Mouse (Mus musculus) midbrain, embryonic 11.5 days (tissue): ENCODE data around the gene Gabrr3. TPM values are rescaled to one million over a fixed set of nuclear protein-coding genes. Genes with fewer than 3 reads are reported as not detected.
"Not testable (repeated sequence)": the region's sequence is repeated elsewhere in the genome, so short reads cannot be mapped to it uniquely, and the experiment has no call there.

Experiments
- ATAC-seq: fragments of 200-750 bp; cut with Nextera tagmentation; 2 replicates; pipeline ENCODE4 v1.8.0; 2017; ENCODE audit warnings: moderate TSS enrichment, moderate library complexity; ENCODE audit not compliant: low FRiP score
- DNase-seq: peaks from one replicate; pipeline ENCODE4 v3.0.0; 2015; ENCODE audit warnings: low spot score; ENCODE audit errors: missing footprints
- H3K27ac ChIP-seq: fragments of 300-500 bp; sonication (generic); 2 replicates; pipeline ENCODE4 v1.5.1; 2014; ENCODE audit warnings: low read depth, low read length
- H3K27me3 ChIP-seq: fragments of 300-500 bp; sonication (generic); 2 replicates; pipeline ENCODE4 v1.6.1; 2014; ENCODE audit warnings: mild to moderate bottlenecking, low read length, moderate library complexity, mixed read lengths; ENCODE audit not compliant: control insufficient read depth, insufficient read depth
- H3K36me3 ChIP-seq: fragments of 300-500 bp; sonication (generic); 2 replicates; pipeline ENCODE4 v1.6.1; 2014; ENCODE audit warnings: mild to moderate bottlenecking, low read length, moderate library complexity, mixed read lengths; ENCODE audit not compliant: control insufficient read depth, insufficient read depth
- H3K4me1 ChIP-seq: fragments of 300-500 bp; sonication (generic); 2 replicates; pipeline ENCODE4 v1.6.1; 2014; ENCODE audit warnings: low read length; ENCODE audit not compliant: control insufficient read depth, insufficient read depth
- H3K4me2 ChIP-seq: fragments of 300-500 bp; sonication (generic); 2 replicates; pipeline ENCODE4 v1.6.1; 2014; ENCODE audit warnings: mild to moderate bottlenecking, moderate library complexity
- H3K4me3 ChIP-seq: fragments of 300-500 bp; sonication (generic); 2 replicates; pipeline ENCODE4 v1.5.1; 2014; ENCODE audit warnings: low read depth, low read length
- H3K9ac ChIP-seq: fragments of 300-500 bp; sonication (generic); 2 replicates; pipeline ENCODE4 v1.6.1; 2014; ENCODE audit warnings: low read length
- H3K9me3 ChIP-seq: fragments of 300-500 bp; sonication (generic); 2 replicates; pipeline ENCODE4 v1.6.1; 2016; ENCODE audit warnings: low read length; ENCODE audit not compliant: control insufficient read depth
- WGBS: fragments of 180-500 bp; shearing (Covaris S2); extraction: QIAGEN DNeasy Blood & Tissue Kit; methylation state at CpG from one replicate; pipeline ENCODE4 v1.1.7; 2014; 5-methylcytosine and 5-hydroxymethylcytosine counted together
- polyA plus RNA-seq: library from polyadenylated mRNA; unstranded; fragments of >200 nt; fragmentation: Nextera tagmentation; extraction: Ambion mirVana; gene quantifications from 2 replicates; pipeline ENCODE4 v1.2.1, GENCODE M21; 2014

Gabrr3 gene
- polyA plus RNA-seq, 1 experiment from 2014 or later, result 0.33 TPM

DNA sequence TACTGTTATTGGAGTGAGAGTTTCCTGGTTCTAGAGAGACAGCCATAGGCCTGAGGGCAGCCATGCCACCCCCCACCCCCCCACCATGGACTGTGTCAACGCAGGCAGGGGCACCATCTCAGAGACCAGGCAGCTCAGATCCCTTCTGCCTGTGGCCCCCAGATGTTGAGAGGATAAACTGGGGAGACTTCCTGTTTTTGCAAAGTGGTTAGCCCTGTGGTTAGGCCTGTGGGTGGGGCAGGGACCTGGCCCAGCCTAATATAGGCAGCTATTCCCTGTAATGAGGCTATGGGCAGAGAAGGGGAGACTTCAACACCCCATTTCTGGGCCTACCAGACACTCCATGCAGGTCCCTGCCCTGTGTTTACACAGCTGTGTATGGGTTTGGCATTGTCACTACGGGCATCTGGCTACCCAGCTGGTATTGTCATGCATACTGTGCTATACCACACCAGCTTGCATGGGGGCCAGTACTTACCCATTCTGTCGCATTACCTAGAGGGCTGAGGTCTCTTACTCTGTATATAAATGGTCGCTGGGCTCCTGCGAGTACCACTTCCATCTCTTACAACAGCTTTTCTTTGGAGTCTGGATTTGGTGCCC, 52.2 kb downstream of the Gabrr3 start:
- ATAC-seq, result 0 out of 2 replicates have a peak, but pooled peaks have one; percentile 50
- not testable (repeated sequence) for H3K36me3 ChIP-seq, H3K9me3 ChIP-seq, H3K9ac ChIP-seq, H3K4me1 ChIP-seq, H3K27me3 ChIP-seq, DNase-seq, H3K27ac ChIP-seq, H3K4me3 ChIP-seq, H3K4me2 ChIP-seq
- WGBS, result 78% methylated on average over 5 of the region's 5 CpGs

- H3K27me3 ChIP-seq, result no peaks in the 10 kb centered on the region
- no peak overlapping the region for H3K27ac ChIP-seq
- WGBS, result 84% methylated on average over 4 of the region's 4 CpGs
- ATAC-seq (no peak), DNase-seq (no peak)
- no peak overlapping the region for H3K9ac ChIP-seq
- H3K36me3 ChIP-seq, result no peaks in the 10 kb centered on the region
- no peaks in the 10 kb centered on the region; the same call in 1 of the 2 replicates for H3K9me3 ChIP-seq
- H3K4me3 ChIP-seq, result no peak overlapping the region
- H3K4me1 ChIP-seq, result no peaks in the 10 kb centered on the region
- no peak overlapping the region for H3K4me2 ChIP-seq
These were observed 56.4 kb downstream of the Gabrr3 start for GRCm38 (mm10) chr16:59463567-59463966.

- ATAC-seq, result no peak
- H3K4me3 ChIP-seq, result no peak overlapping the region
- DNase-seq, result no peak
- no peak overlapping the region for H3K27ac ChIP-seq
- H3K27me3 ChIP-seq, result no peaks in the 10 kb centered on the region
- H3K4me1 ChIP-seq, result no peaks in the 10 kb centered on the region
- H3K4me2 ChIP-seq, result no peak overlapping the region
- no peaks in the 10 kb centered on the region; the same call in 1 of the 2 replicates for H3K9me3 ChIP-seq
- no peaks in the 10 kb centered on the region for H3K36me3 ChIP-seq
- WGBS, result 93% methylated on average over 6 of the region's 6 CpGs
- no peak overlapping the region for H3K9ac ChIP-seq
These were observed 56.8 kb downstream of the Gabrr3 start for GRCm38 (mm10) chr16:59463973-59464372.

DNA sequence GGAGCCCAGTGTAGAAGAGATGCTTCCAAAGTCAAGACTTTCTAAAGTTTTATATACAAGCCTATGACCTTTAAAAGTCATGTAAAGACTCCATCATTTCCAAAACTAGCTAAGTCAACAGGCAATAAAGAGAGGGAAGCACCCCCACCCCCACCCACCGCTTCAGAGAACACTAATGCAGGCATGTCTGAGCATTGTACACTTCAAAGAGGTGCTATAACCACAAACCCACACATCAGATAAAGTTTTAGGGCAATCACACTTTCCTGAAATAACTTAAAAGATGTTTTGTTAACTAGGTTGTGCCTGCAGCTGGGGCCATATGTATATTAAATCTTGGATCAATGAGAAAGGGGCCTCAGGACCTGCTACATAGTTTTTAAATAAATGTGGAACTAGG, 62.7 kb downstream of the Gabrr3 start:
- no peak overlapping the region for H3K4me3 ChIP-seq
- WGBS, result 89% methylated on average over 1 of the region's 1 CpGs
- no peak for ATAC-seq
- no peak overlapping the region for H3K9ac ChIP-seq
- no peak overlapping the region for H3K27ac ChIP-seq
- H3K9me3 ChIP-seq, result no peaks in the 10 kb centered on the region; the same call in 1 of the 2 replicates
- no peaks in the 10 kb centered on the region for H3K36me3 ChIP-seq
- no peaks in the 10 kb centered on the region for H3K27me3 ChIP-seq
- no peak overlapping the region for H3K4me2 ChIP-seq
- no peak for DNase-seq
- no peaks in the 10 kb centered on the region; the same call in 1 of the 2 replicates for H3K4me1 ChIP-seq

DNA sequence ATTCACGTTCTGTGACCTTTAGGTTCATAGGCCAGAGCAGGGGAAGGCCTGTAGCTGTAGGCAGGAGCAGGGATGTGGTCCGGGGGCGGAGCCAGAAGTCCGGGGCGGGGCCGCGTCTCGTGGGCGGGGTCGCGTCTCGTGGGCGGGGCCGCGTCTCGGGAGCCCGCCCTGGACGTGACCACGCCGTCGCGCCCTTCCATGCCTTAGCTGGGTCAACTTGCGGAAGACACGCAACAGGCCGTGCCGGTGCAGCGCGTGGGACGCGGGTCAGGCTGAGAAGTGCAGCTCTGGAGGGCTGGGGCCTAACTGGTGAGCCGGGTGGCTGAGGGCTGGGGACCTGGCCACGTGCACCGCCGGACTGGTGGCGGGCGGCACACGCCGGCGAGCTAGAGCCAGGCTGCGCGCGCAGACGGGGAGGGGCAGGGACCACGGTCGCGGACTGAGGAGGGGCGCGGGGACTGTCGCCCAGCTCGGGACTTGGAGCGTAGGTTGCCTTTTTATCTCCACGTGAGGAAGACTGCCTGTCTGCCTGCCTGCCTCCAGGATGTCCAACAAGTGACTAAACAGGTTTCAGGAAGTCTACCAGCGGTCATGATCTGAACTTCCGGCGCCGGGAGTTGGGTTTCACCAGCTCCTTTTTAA, 64.6 kb downstream of the Gabrr3 start, which contains the start of gene Riox2:
Gene Riox2 (plus strand): TSS at position 139 of the 642 bp plus-strand sequence.
- WGBS, result 2% methylated on average over 55 of the region's 56 CpGs

GRCm38 (mm10) chr16:59472546-59472945, 65.4 kb downstream of the Gabrr3 start:
- 63% methylated on average over 6 of the region's 6 CpGs for WGBS
- no peaks in the 10 kb centered on the region; the same call in 1 of the 2 replicates for H3K4me1 ChIP-seq
- peak overlapping the region; percentile 53 for H3K4me3 ChIP-seq
- no peaks in the 10 kb centered on the region for H3K27me3 ChIP-seq
- H3K27ac ChIP-seq, result no peak overlapping the region
- H3K4me2 ChIP-seq, result peak overlapping the region; percentile 58
- H3K36me3 ChIP-seq, result no peaks in the 10 kb centered on the region
- H3K9me3 ChIP-seq, result no peaks in the 10 kb centered on the region
- no peak for ATAC-seq
- no peak for DNase-seq
- peak overlapping the region; percentile 63; the same call in 1 of the 2 replicates for H3K9ac ChIP-seq

More for the DNA sequence above, 64.6 kb downstream of the Gabrr3 start, which contains the start of gene Riox2:
- peak; percentile 99 for DNase-seq
- Histone ChIP-seq H3K4me1 (no peaks in the 10 kb centered on the region; the same call in 1 of the 2 replicates), H3K27me3 (no peaks in the 10 kb centered on the region), H3K9ac (peak within 1 kb of the TSS; percentile 63), H3K9me3 (no peaks in the 10 kb centered on the region), H3K4me3 (peak within 1 kb of the TSS; percentile 53), H3K4me2 (peak within 1 kb of the TSS; percentile 58), H3K27ac (no peak within 1 kb of the TSS), H3K36me3 (no peaks in the 10 kb centered on the region)
- peak; percentile 97 for ATAC-seq

DNA sequence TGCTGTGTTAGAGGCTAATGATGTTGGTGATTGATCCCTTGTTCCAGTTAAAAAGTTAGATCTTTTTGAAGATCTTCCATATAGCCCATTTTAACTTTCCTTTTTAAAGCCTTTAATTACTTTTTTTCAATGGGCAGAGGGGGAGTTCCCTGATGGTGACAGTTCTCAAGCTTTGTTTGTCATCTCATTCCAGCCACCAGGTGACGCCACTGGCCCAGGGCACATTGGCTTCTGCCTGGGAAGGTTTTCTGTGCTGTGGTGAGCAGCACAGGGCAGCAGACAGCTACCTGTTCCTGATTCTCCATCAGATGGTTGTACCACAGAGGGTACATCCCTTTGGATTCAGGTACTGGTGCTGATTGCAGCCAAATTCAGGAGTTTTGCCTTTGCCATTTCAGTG, 67.7 kb downstream of the Gabrr3 start:
- no peaks in the 10 kb centered on the region for H3K27me3 ChIP-seq
- no peaks in the 10 kb centered on the region for H3K9me3 ChIP-seq
- no peak overlapping the region for H3K27ac ChIP-seq
- no peaks in the 10 kb centered on the region for H3K36me3 ChIP-seq
- H3K9ac ChIP-seq, result no peak overlapping the region
- H3K4me1 ChIP-seq, result no peaks in the 10 kb centered on the region; the same call in 1 of the 2 replicates
- ATAC-seq, result no peak
- no peak overlapping the region for H3K4me3 ChIP-seq
- WGBS, result 27% methylated on average over 1 of the region's 1 CpGs
- DNase-seq, result peak; percentile 93
- no peak overlapping the region for H3K4me2 ChIP-seq

GRCm38 (mm10) chr16:59477955-59478354, 70.8 kb downstream of the Gabrr3 start:
- H3K4me3 ChIP-seq, result no peak overlapping the region
- no peak for DNase-seq
- no peak overlapping the region for H3K27ac ChIP-seq
- H3K27me3 ChIP-seq, result no peaks in the 10 kb centered on the region
- 0 out of 2 replicates have a peak, but pooled peaks cover 4% of the 10 kb centered on the region for H3K36me3 ChIP-seq
- ATAC-seq, result no peak
- H3K9ac ChIP-seq, result no peak overlapping the region
- H3K9me3 ChIP-seq, result no peaks in the 10 kb centered on the region
- no peaks in the 10 kb centered on the region for H3K4me1 ChIP-seq
- no peak overlapping the region for H3K4me2 ChIP-seq
- WGBS, result 94% methylated on average over 3 of the region's 3 CpGs

- H3K9ac ChIP-seq, result no peak overlapping the region
- WGBS, result 94% methylated on average over 7 of the region's 7 CpGs
- ATAC-seq, result no peak
- H3K27ac ChIP-seq, result no peak overlapping the region
- H3K9me3 ChIP-seq, result no peaks in the 10 kb centered on the region
- no peaks in the 10 kb centered on the region for H3K27me3 ChIP-seq
- DNase-seq, result no peak
- H3K36me3 ChIP-seq, result no peaks in the 10 kb centered on the region
- H3K4me1 ChIP-seq, result no peaks in the 10 kb centered on the region
- no peak overlapping the region for H3K4me3 ChIP-seq
- H3K4me2 ChIP-seq, result no peak overlapping the region
These were observed 80.1 kb downstream of the Gabrr3 start for GRCm38 (mm10) chr16:59487239-59487638.
